Mouse (Mus musculus) forebrain, embryonic 14.5 days (tissue): ENCODE measurements at regions not wholly inside any gene's neighbourhood (a gene's known extent, or its start where the extent isn't known, plus 50 kb on each side); places are given as distances from the start of the nearest gene placed in this dataset.

ENCODE experiments used
- ATAC-seq: fragments of 200-750 bp; cut with Nextera tagmentation; 2 replicates; pipeline ENCODE4 v1.8.0; 2017; ENCODE audit warnings: mild to moderate bottlenecking, moderate library complexity
- DNase-seq: peaks from one replicate; pipeline ENCODE4 v3.0.0-alpha.2; 2015; ENCODE audit warnings: low spot score
- H3K27ac ChIP-seq: fragments of 300-500 bp; sonication (generic); 2 replicates; pipeline ENCODE4 v1.5.1; 2014; ENCODE audit warnings: low read depth, mild to moderate bottlenecking, control low read depth, low read length, moderate library complexity
- H3K27me3 ChIP-seq: fragments of 300-500 bp; sonication (generic); replicated peaks from 2 replicates; pipeline ENCODE4 v1.6.1; 2014; ENCODE audit warnings: low read length, control low read depth, mixed read lengths; ENCODE audit not compliant: control insufficient read depth, insufficient read depth
- H3K36me3 ChIP-seq: fragments of 300-500 bp; sonication (generic); 2 replicates; pipeline ENCODE4 v1.6.1; 2014; ENCODE audit warnings: low read length, control low read depth; ENCODE audit not compliant: control insufficient read depth, insufficient read depth
- H3K4me1 ChIP-seq: fragments of 300-500 bp; sonication (generic); 2 replicates; pipeline ENCODE4 v1.6.1; 2014; ENCODE audit warnings: antibody characterized with exemption, low read length, control low read depth; ENCODE audit not compliant: control insufficient read depth, insufficient read depth
- H3K4me2 ChIP-seq: fragments of 300-500 bp; sonication (generic); 2 replicates; pipeline ENCODE4 v1.6.1; 2014; ENCODE audit warnings: mild to moderate bottlenecking, control low read depth, low read length
- H3K4me3 ChIP-seq: fragments of 300-500 bp; sonication (generic); 2 replicates; pipeline ENCODE4 v1.5.1; 2014; ENCODE audit warnings: low read depth, low read length, control low read depth
- H3K9ac ChIP-seq: fragments of 300-500 bp; sonication (generic); 2 replicates; pipeline ENCODE4 v1.6.1; 2014; ENCODE audit warnings: mild to moderate bottlenecking, low read length, control low read depth, moderate library complexity
- H3K9me3 ChIP-seq: fragments of 300-500 bp; sonication (generic); replicated peaks from 2 replicates; pipeline ENCODE4 v1.6.1; 2016; ENCODE audit warnings: low read length, control low read depth, mixed read lengths; ENCODE audit not compliant: control insufficient read depth
- WGBS: fragments of 180-500 bp; shearing (Covaris S2); extraction: QIAGEN DNeasy Blood & Tissue Kit; methylation state at CpG from one replicate; pipeline ENCODE4 v1.1.7; 2014; 5-methylcytosine and 5-hydroxymethylcytosine counted together

- H3K4me3 ChIP-seq: no peak overlapping the region
- no peak overlapping the region for H3K27ac ChIP-seq
- H3K4me2 ChIP-seq: no peak overlapping the region
- 0 out of 2 replicates have a peak, but pooled peaks cover under 1% of the 10 kb centered on the region for H3K4me1 ChIP-seq
- no peaks in the 10 kb centered on the region for H3K36me3 ChIP-seq
- H3K27me3 ChIP-seq: no peaks in the 10 kb centered on the region
- no peak for DNase-seq
- no peak for ATAC-seq
- 86% methylated on average over 10 of the region's 10 CpGs for WGBS
- H3K9ac ChIP-seq: no peak overlapping the region
- no peaks in the 10 kb centered on the region for H3K9me3 ChIP-seq
Observed at GRCm38 (mm10) chr17:83158652-83159051, 56.4 kb upstream of the Pkdcc start.

GRCm38 (mm10) chr17:83159634-83160033, 55.5 kb upstream of the Pkdcc start:
- Histone ChIP-seq H3K4me2 (no peak overlapping the region), H3K9ac (no peak overlapping the region), H3K27me3 (no peaks in the 10 kb centered on the region), H3K36me3 (no peaks in the 10 kb centered on the region), H3K4me3 (no peak overlapping the region), H3K27ac (no peak overlapping the region), H3K9me3 (no peaks in the 10 kb centered on the region), H3K4me1 (0 out of 2 replicates have a peak, but pooled peaks cover 3% of the 10 kb centered on the region)
- ATAC-seq (no peak), DNase-seq (no peak)
- WGBS: 90% methylated on average over 4 of the region's 4 CpGs

- Histone ChIP-seq H3K27me3 (no peaks in the 10 kb centered on the region; the same call in 1 of the 2 replicates), H3K4me1 (0 out of 2 replicates have a peak, but pooled peaks cover 3% of the 10 kb centered on the region), H3K4me3 (no peak overlapping the region), H3K9me3 (no peaks in the 10 kb centered on the region), H3K27ac (no peak overlapping the region), H3K36me3 (no peaks in the 10 kb centered on the region), H3K9ac (no peak overlapping the region), H3K4me2 (no peak overlapping the region)
- no peak for ATAC-seq
- WGBS: 40% methylated on average over 4 of the region's 4 CpGs
- no peak for DNase-seq
Observed at GRCm38 (mm10) chr17:83160296-83160695, 54.8 kb upstream of the Pkdcc start.

GRCm38 (mm10) chr17:83161731-83162130, 53.4 kb upstream of the Pkdcc start:
- Histone ChIP-seq H3K4me3 (no peak overlapping the region), H3K9me3 (no peaks in the 10 kb centered on the region), H3K36me3 (no peaks in the 10 kb centered on the region), H3K9ac (no peak overlapping the region), H3K27me3 (no peaks in the 10 kb centered on the region; the same call in 1 of the 2 replicates), H3K4me1 (peaks cover 9% of the 10 kb centered on the region), H3K27ac (no peak overlapping the region), H3K4me2 (no peak overlapping the region)
- ATAC-seq (no peak), DNase-seq (no peak)
- WGBS: 79% methylated on average over 2 of the region's 2 CpGs

GRCm38 (mm10) chr17:83163952-83164560, 51.0 kb upstream of the Pkdcc start:
- Histone ChIP-seq H3K4me3 (no peak overlapping the region), H3K4me1 (peaks cover 10% of the 10 kb centered on the region), H3K27ac (no peak overlapping the region), H3K4me2 (no peak overlapping the region), H3K9ac (no peak overlapping the region), H3K36me3 (no peaks in the 10 kb centered on the region), H3K27me3 (no peaks in the 10 kb centered on the region; the same call in 1 of the 2 replicates), H3K9me3 (no peaks in the 10 kb centered on the region)
- DNase-seq: peak; percentile 57
- 49% methylated on average over 9 of the region's 9 CpGs for WGBS
- peak; percentile 36; the same call in 1 of the 2 replicates for ATAC-seq

- H3K36me3 ChIP-seq: no peaks in the 10 kb centered on the region
- 29% methylated on average over 4 of the region's 4 CpGs for WGBS
- no peaks in the 10 kb centered on the region; the same call in 1 of the 2 replicates for H3K27me3 ChIP-seq
- no peak overlapping the region for H3K27ac ChIP-seq
- no peak overlapping the region for H3K4me2 ChIP-seq
- ATAC-seq (no peak), DNase-seq (no peak)
- peaks cover 10% of the 10 kb centered on the region for H3K4me1 ChIP-seq
- no peaks in the 10 kb centered on the region for H3K9me3 ChIP-seq
- no peak overlapping the region for H3K9ac ChIP-seq
- H3K4me3 ChIP-seq: no peak overlapping the region
Observed at GRCm38 (mm10) chr17:83164728-83165127, 50.4 kb upstream of the Pkdcc start.

- H3K4me1 ChIP-seq: peaks cover 10% of the 10 kb centered on the region
- no peaks in the 10 kb centered on the region; the same call in 1 of the 2 replicates for H3K27me3 ChIP-seq
- no peak overlapping the region for H3K4me3 ChIP-seq
- no peaks in the 10 kb centered on the region for H3K9me3 ChIP-seq
- no peak overlapping the region for H3K4me2 ChIP-seq
- WGBS: 85% methylated on average over 4 of the region's 4 CpGs
- ATAC-seq (no peak), DNase-seq (no peak)
- H3K9ac ChIP-seq: no peak overlapping the region
- H3K27ac ChIP-seq: no peak overlapping the region
- H3K36me3 ChIP-seq: no peaks in the 10 kb centered on the region
Observed at GRCm38 (mm10) chr17:83165140-83165539, 50.0 kb upstream of the Pkdcc start.
